Mouse (Mus musculus) liver (tissue): ENCODE data around the gene 1190002N15Rik.
A peak's percentile ranks its signal among the peaks of the same experiment; 100 is the strongest.

ENCODE experiments used
- DNase-seq: peaks from one replicate; pipeline ENCODE4 v3.0.0-alpha.2; 2020; ENCODE audit warnings: mixed read lengths

The 1190002N15Rik gene

GRCm38 (mm10) chr9:94537970-94538822 lies at the start of gene 1190002N15Rik:
TSS of gene 1190002N15Rik (minus strand) at chr9:94538081.
- DNase-seq, result peak; percentile 96

- DNase-seq, result no peak
Measured at GRCm38 (mm10) chr9:94582309-94582708, 44.4 kb upstream of the 1190002N15Rik start.

DNA sequence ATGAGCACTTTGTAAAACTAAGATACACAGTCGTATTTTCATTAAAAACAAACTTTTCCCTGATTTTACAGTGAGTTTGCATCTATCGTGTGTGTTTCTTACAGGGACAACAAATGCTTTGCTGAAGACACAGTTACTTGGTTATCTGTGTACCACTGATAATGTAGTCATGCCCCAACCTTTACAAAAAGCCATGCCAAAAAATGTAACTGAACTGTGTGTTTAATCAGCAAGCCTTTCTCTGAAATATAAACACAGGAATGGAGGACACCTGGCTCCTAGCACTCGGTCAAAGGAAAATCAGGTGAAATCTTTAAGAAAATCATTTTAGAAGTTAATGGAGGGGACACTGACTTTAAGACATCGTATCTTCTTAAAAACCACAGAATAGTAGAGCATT lies 43.8 kb upstream of the 1190002N15Rik start:
- no peak for DNase-seq

- no peak for DNase-seq
Measured at GRCm38 (mm10) chr9:94580071-94580737, 42.3 kb upstream of the 1190002N15Rik start.

DNA sequence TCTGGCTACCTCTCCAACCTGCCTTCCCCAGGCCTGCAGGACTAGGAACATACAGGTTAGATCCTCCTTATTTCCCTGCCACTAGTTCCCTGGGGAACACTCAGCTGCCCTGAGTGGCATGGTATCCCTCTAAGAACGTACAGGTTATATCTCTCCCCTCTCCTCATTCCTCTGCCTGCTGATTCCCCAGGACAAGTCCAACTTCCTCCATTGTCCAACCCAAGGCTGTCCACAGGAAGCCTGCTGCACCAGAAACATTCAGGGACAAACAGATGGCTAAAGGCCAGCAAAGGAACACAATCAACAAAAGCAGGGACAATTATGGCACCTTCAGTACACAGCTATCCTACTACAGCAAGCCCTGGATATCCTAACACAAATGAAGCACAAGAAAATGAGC lies 33.9 kb upstream of the 1190002N15Rik start:
- DNase-seq, result no peak

GRCm38 (mm10) chr9:94568386-94568785 lies 30.5 kb upstream of the 1190002N15Rik start:
- DNase-seq, result no peak

DNA sequence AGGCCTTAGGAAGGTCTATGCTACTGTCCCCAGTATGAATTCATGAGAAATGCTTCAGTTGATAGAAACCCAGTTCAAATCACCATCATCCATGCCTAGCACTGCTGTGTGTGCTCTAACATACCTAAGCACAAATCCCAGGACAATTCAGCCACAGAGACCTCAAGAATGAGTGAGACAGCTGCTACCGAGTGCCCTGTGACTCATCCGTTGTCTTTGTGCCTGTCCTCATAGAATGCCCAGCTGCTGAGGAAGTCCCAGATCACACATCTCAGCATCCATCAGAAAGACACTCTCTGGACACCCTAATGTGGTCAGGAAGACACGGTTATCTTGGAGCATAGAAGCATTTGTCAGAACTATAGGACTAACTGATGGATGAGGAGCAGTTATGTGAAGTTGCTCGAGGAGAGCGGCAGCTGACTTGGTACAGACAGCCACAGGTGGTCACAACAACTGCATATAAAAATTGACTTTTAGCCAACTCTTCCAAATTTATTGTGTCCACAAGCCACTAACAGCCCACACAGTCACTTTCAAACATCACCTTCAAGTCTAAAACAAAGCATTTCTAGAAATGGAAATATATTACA lies 29.9 kb upstream of the 1190002N15Rik start:
- DNase-seq, result no peak

DNA sequence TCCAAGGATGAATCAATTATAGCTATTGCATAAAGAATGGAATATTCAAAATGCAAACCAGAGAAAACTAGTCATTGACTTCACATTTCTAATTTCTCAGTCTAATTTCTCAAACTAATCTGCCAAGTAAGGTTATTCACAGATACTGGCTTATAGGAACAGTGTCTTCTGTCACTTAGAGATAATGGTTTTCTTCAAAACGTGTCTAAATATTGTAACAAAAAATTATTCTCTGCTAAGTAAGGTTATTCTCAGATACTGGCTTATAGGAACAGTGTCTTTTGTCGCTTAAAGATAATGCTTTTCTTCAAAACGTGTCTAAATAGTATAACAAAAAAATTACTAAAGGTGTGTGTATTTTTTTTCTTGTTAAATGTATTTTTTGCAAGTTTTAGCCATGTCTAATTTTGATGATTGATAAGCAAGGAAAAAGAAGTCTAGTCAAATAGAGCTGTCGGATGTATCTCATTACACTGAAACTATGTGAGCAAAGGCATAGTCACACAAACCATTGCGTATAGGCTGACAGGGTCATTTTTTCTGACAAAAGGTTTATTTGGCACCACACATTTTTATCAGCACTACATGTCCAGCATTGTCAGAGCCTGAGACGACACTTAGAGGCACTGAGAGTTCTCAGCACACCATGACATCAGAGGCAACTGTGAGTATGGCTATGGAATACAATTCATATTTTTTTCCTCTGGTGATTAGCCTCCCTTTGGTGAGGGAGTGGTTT lies 19.1 kb upstream of the 1190002N15Rik start:
- no peak for DNase-seq

- DNase-seq, result peak; percentile 40
Measured at GRCm38 (mm10) chr9:94556249-94556648, 18.4 kb upstream of the 1190002N15Rik start.

DNA sequence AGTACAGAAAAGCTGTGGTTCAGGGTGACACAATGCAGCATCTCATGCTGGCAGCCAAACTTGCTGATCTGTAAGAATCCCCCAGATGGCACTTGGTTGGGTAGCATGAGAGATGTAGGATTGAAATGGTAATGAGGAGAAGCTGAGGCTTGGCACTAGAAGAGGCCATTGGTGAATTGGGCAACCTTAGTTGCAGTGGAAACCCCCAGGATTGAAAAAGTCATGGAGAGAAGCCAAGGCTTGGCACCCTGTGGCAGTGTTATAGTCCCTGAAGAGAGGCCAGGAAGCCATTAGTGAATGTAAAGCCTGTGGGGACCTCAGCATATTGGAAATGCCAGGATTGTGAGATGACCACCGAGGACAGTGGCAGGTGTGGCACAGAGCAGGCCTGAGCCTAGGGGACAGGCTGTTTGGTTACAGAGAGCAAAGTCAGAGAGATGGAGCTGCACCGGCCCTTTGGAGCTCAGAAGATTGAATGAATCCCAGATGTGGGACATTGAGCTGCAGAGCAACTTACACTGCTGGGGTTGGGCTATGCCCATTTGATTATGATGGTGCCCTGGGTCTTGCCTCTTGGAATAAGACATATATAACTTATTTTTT lies 12.7 kb upstream of the 1190002N15Rik start:
- DNase-seq, result no peak

- no peak for DNase-seq
Measured at GRCm38 (mm10) chr9:94543881-94544280, 6.0 kb upstream of the 1190002N15Rik start.

DNA sequence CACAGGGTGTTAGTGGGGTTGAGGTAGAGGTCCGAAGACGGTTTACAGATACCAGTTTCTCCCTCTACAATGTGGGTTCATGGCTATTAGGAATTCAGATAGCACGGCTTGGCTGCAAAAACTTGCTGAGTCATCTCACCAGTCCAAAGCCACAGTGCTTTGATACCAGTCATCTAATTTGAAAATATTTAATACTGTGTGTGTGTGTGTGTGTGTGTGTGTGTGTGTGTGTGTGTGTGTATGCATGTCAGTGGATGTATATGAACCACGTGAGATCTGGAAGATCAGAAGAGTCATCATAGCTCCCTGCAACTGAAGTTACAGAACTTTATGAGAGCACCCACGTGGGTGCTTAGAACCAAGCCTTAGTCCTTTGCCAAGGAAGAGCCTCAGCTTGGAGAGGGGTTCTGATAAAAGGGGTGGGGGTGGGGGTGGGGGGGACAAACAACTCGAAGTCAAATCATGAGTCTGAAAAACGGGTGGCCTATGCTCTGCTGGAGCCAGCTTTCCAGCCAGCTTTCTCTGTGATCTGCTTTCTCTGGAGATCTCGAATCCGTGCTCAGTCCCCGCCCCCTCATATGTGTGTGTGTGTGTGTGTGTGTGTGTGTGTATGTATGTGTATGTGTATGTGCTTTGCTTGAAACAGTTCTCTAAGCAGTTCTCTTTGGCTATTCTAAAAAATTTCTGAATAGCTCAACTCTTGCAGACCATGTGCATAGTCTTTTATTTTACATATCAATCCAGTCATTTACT lies 2.6 kb upstream of the 1190002N15Rik start:
- DNase-seq, result peak; percentile 74

- DNase-seq, result no peak
Measured at GRCm38 (mm10) chr9:94539346-94539865, 1.5 kb upstream of the 1190002N15Rik start.

GRCm38 (mm10) chr9:94538823-94539143 lies 902 bp upstream of the 1190002N15Rik start:
- no peak for DNase-seq

DNA sequence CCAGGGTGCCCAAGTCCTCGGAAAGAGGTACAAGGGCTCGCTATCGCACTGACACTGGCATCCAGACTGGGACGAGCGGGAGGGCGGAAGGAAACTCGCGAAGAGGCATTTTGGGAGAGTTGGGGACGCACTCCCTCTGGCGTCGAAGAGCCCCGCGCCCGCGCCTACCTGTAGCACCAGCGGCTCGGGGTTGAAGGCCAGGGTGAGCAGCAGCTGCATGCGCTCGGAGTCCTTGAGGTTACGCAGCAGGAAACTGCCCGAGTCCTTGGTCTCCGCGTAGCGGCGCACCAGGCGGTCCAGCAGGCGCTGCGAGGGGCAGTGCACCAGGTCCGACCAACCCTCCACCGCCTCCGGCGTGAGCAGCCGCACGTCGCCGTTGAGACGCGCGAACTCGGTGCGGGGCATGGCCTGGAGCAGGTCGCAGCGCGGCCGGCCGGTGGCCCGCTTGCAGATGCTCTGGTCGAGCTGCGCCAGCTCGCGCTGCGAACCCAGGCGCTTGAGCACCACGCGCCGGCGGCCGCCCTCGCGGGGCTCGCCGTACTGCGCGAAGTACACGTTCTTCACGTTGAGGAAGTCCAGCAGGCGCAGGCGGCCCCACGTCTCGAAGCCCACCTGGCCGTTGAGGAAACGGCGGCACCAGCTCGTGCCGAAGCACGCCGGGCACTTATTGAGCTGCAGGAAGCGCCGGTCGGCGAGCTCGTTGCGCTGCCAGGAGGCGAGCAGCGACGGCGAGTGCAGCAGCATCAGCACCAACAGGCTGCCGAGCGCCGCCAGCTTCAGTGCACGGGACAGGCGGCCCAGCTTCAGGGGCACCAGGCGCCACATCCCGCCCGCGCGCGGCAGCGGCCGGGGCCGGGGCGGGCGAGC lies 597 bp downstream of the 1190002N15Rik start:
- peak; percentile 77 for DNase-seq

DNA sequence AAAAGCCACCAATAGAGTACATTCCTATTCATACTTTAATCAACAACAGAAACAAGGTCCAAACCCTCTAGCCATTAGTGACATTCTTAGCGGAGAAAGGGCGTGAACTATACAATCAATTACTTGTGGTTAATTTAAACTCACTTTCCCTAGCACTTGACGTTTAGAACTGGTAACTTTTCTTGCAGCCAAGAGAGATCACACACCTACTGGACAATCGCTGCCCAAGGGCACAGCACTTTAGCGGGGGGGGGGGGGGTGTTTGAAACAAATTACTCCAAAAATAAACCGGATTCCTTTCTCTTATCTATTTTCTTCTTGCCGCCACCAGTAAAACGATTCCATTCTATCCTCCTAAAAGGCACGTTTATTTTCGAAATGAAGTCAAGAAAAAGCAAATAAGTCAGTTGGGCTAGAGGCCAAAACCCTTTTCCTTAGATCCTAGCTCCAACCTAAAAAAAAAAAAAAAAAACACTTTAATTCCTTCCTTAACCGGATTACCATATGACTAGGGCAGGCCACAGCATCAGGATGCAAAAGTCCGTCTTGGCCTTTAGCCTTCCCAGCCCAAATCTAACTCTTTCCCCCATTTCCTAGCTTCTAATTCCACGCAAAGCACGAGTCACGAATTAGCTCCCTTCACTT lies 1.5 kb downstream of the 1190002N15Rik start:
- DNase-seq, result no peak

GRCm38 (mm10) chr9:94534795-94535194 lies 3.1 kb downstream of the 1190002N15Rik start:
- DNase-seq, result no peak

DNA sequence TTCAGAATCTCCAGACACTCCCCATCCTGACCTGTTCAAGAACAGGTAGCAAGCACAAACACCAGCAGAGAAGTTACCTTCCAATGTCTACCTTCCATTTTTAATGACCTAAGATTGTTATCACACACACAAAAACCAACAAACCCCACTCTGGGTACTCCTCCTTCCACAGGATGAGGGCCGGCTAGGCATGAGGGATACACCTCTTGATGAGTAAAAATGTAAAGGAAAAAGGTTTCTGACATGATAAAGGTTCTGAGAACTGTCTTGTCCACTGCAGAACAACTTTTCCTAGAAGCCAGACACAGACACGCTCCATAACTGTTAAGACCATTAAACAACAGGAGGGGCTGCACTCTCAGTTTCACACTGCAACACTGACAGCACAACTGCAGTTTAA lies 3.7 kb downstream of the 1190002N15Rik start:
- no peak for DNase-seq

DNA sequence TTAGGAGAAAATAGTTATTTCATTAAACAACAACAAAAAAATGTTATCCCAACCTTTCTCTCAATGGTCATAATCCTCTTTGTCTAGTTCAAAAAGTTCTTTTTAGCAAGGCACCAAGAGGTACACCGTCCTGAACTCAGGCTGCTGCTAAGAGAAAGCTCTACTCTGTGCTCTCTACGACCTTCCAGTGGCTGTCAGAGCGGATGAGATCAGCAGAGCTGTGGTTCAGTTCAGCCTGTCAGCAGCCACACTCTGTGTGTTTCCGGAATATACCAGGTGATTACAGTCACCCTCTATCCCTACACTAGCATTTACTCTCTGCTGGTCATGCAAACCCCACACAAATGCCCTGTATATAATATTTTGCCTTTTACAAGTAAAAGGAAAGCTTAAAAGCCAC lies 4.2 kb downstream of the 1190002N15Rik start:
- DNase-seq, result peak; percentile 12

DNA sequence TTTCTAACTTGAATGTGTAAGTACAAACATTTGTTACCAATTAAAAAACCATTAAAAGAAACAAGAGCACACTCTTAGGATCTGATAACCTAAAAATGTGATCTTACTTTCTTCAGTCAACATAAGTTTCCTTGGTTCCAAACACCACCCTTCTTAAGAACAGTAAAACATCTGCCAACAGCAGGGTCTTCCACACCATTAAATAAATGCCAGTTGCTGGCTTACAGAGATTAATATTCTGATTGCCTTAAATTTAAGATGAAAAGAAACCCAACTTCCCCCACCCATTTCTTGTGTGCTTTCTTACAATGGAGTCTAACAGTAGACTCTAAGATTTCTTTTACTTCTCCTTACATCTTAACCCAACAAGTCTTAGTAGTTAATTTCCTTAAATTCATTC lies 7.9 kb downstream of the 1190002N15Rik start:
- no peak for DNase-seq
